Mouse (Mus musculus): ENCODE results near the gene Slc4a4. TPM values are rescaled to one million over a fixed set of nuclear protein-coding genes. Genes with fewer than 3 reads are reported as not detected.
A peak's percentile ranks its signal among the peaks of the same experiment; 100 is the strongest.

The Slc4a4 gene
- polyA plus RNA-seq (2015; fragmentation: Nextera tagmentation; extraction: Ambion mirVana), result 6.7 and 7.7 TPM in 2 replicates

- H3K4me3 ChIP-seq, result peak within 1 kb of the TSS; percentile 95
- peak; percentile 89 for ATAC-seq (replicated peaks)
- H3K27me3 ChIP-seq (replicated peaks), result peaks cover 13% of the 10 kb centered on the region; the same call in 1 of the 2 replicates
- WGBS, result under 1% methylated on average over 103 of the region's 119 CpGs
- peak within 1 kb of the TSS; percentile 47 for H3K9ac ChIP-seq
- H3K27ac ChIP-seq, result peak within 1 kb of the TSS; percentile 15; the same call in 1 of the 2 replicates
- no peaks in the 10 kb centered on the region for H3K36me3 ChIP-seq (replicated peaks)
- no peaks in the 10 kb centered on the region for H3K9me3 ChIP-seq
- H3K4me2 ChIP-seq, result peak within 1 kb of the TSS; percentile 97
- H3K4me1 ChIP-seq, result peaks cover 20% of the 10 kb centered on the region
Observed at GRCm38 (mm10) chr5:88886668-88887555, at the start of gene Slc4a4. Slc4a4 (plus strand) TSS chr5:88886818.

GRCm38 (mm10) chr5:88840080-88840798 lies 46.4 kb upstream of the Slc4a4 start:
- WGBS, result 82% methylated on average over 5 of the region's 5 CpGs
- Histone ChIP-seq H3K4me2 (no peak overlapping the region), H3K36me3 (replicated peaks) (no peaks in the 10 kb centered on the region), H3K4me1 (no peaks in the 10 kb centered on the region), H3K9ac (no peak overlapping the region), H3K27me3 (replicated peaks) (no peaks in the 10 kb centered on the region), H3K27ac (no peak overlapping the region), H3K9me3 (no peaks in the 10 kb centered on the region), H3K4me3 (no peak overlapping the region)
- no peak for ATAC-seq (replicated peaks)

GRCm38 (mm10) chr5:88857311-88857710 lies 29.3 kb upstream of the Slc4a4 start:
- Histone ChIP-seq H3K9me3 (no peaks in the 10 kb centered on the region), H3K27me3 (replicated peaks) (no peaks in the 10 kb centered on the region), H3K4me1 (no peaks in the 10 kb centered on the region), H3K4me3 (no peak overlapping the region), H3K27ac (no peak overlapping the region), H3K9ac (no peak overlapping the region), H3K36me3 (replicated peaks) (no peaks in the 10 kb centered on the region), H3K4me2 (no peak overlapping the region)
- 86% methylated on average over 3 of the region's 3 CpGs for WGBS
- ATAC-seq (replicated peaks), result no peak

GRCm38 (mm10) chr5:88857801-88858200 lies 28.8 kb upstream of the Slc4a4 start:
- H3K27me3 ChIP-seq (replicated peaks), result no peaks in the 10 kb centered on the region
- no peak for ATAC-seq (replicated peaks)
- WGBS, result 96% methylated on average over 4 of the region's 4 CpGs
- H3K4me2 ChIP-seq, result no peak overlapping the region
- H3K9me3 ChIP-seq, result no peaks in the 10 kb centered on the region
- H3K4me1 ChIP-seq, result no peaks in the 10 kb centered on the region
- no peaks in the 10 kb centered on the region for H3K36me3 ChIP-seq (replicated peaks)
- H3K4me3 ChIP-seq, result no peak overlapping the region
- no peak overlapping the region for H3K9ac ChIP-seq
- H3K27ac ChIP-seq, result no peak overlapping the region

- no peaks in the 10 kb centered on the region for H3K36me3 ChIP-seq (replicated peaks)
- 75% methylated on average over 4 of the region's 4 CpGs for WGBS
- H3K27ac ChIP-seq, result no peak overlapping the region
- H3K9ac ChIP-seq, result no peak overlapping the region
- no peak overlapping the region for H3K4me2 ChIP-seq
- H3K4me1 ChIP-seq, result no peaks in the 10 kb centered on the region
- ATAC-seq (replicated peaks), result no peak
- H3K27me3 ChIP-seq (replicated peaks), result no peaks in the 10 kb centered on the region
- H3K9me3 ChIP-seq, result no peaks in the 10 kb centered on the region
- no peak overlapping the region for H3K4me3 ChIP-seq
Observed at GRCm38 (mm10) chr5:88858226-88858625, 28.4 kb upstream of the Slc4a4 start.

GRCm38 (mm10) chr5:88862163-88862562 lies 24.5 kb upstream of the Slc4a4 start:
- Histone ChIP-seq H3K4me3 (no peak overlapping the region), H3K27me3 (replicated peaks) (no peaks in the 10 kb centered on the region), H3K36me3 (replicated peaks) (no peaks in the 10 kb centered on the region), H3K9ac (no peak overlapping the region), H3K27ac (no peak overlapping the region), H3K4me1 (no peaks in the 10 kb centered on the region), H3K4me2 (no peak overlapping the region), H3K9me3 (no peaks in the 10 kb centered on the region)
- 69% methylated on average over 3 of the region's 3 CpGs for WGBS
- no peak for ATAC-seq (replicated peaks)

- no peak overlapping the region for H3K4me3 ChIP-seq
- H3K36me3 ChIP-seq (replicated peaks), result no peaks in the 10 kb centered on the region
- 93% methylated on average over 2 of the region's 2 CpGs for WGBS
- ATAC-seq (replicated peaks), result no peak
- no peak overlapping the region for H3K9ac ChIP-seq
- no peaks in the 10 kb centered on the region for H3K27me3 ChIP-seq (replicated peaks)
- no peaks in the 10 kb centered on the region for H3K4me1 ChIP-seq
- H3K9me3 ChIP-seq, result no peaks in the 10 kb centered on the region
- no peak overlapping the region for H3K27ac ChIP-seq
- H3K4me2 ChIP-seq, result no peak overlapping the region
Observed at GRCm38 (mm10) chr5:88862794-88863193, 23.8 kb upstream of the Slc4a4 start.

GRCm38 (mm10) chr5:88884101-88884500 lies 2.5 kb upstream of the Slc4a4 start:
- Histone ChIP-seq H3K4me3 (no peak overlapping the region), H3K9me3 (no peaks in the 10 kb centered on the region), H3K27ac (no peak overlapping the region), H3K27me3 (replicated peaks) (peaks cover 13% of the 10 kb centered on the region; the same call in 1 of the 2 replicates), H3K36me3 (replicated peaks) (no peaks in the 10 kb centered on the region), H3K4me1 (peaks cover 20% of the 10 kb centered on the region), H3K4me2 (no peak overlapping the region), H3K9ac (no peak overlapping the region)
- 18% methylated on average over 3 of the region's 3 CpGs for WGBS
- no peak; the same call in 1 of the 2 replicates for ATAC-seq (replicated peaks)

- Histone ChIP-seq H3K36me3 (replicated peaks) (no peaks in the 10 kb centered on the region), H3K27me3 (replicated peaks) (peaks cover 13% of the 10 kb centered on the region; the same call in 1 of the 2 replicates), H3K4me3 (no peak overlapping the region), H3K4me1 (peaks cover 20% of the 10 kb centered on the region), H3K9ac (no peak overlapping the region), H3K4me2 (no peak overlapping the region), H3K9me3 (no peaks in the 10 kb centered on the region), H3K27ac (no peak overlapping the region)
- 70% methylated on average over 3 of the region's 3 CpGs for WGBS
- ATAC-seq (replicated peaks), result no peak
Observed at GRCm38 (mm10) chr5:88885503-88885902, 1.1 kb upstream of the Slc4a4 start.

- WGBS, result 53% methylated on average over 5 of the region's 5 CpGs
- ATAC-seq (replicated peaks), result no peak
- H3K4me2 ChIP-seq, result peak overlapping the region; percentile 97
Observed at GRCm38 (mm10) chr5:88885944-88886343, 674 bp upstream of the Slc4a4 start.

GRCm38 (mm10) chr5:88886349-88886667 lies 310 bp upstream of the Slc4a4 start:
- H3K9me3 ChIP-seq, result no peaks in the 10 kb centered on the region
- H3K27ac ChIP-seq, result no peak overlapping the region
- peaks cover 20% of the 10 kb centered on the region for H3K4me1 ChIP-seq
- peak overlapping the region; percentile 47 for H3K9ac ChIP-seq
- ATAC-seq (replicated peaks), result no peak
- peaks cover 13% of the 10 kb centered on the region; the same call in 1 of the 2 replicates for H3K27me3 ChIP-seq (replicated peaks)
- WGBS, result under 1% methylated on average over 13 of the region's 14 CpGs
- peak overlapping the region; percentile 95 for H3K4me3 ChIP-seq
- peak overlapping the region; percentile 97 for H3K4me2 ChIP-seq
- no peaks in the 10 kb centered on the region for H3K36me3 ChIP-seq (replicated peaks)

More at GRCm38 (mm10) chr5:88885944-88886343, 674 bp upstream of the Slc4a4 start:
- Histone ChIP-seq H3K9me3 (no peaks in the 10 kb centered on the region), H3K27ac (no peak overlapping the region), H3K4me1 (peaks cover 20% of the 10 kb centered on the region), H3K4me3 (peak overlapping the region; percentile 95; the same call in 1 of the 2 replicates), H3K27me3 (replicated peaks) (peaks cover 13% of the 10 kb centered on the region; the same call in 1 of the 2 replicates), H3K9ac (no peak overlapping the region), H3K36me3 (replicated peaks) (no peaks in the 10 kb centered on the region)

Data from midbrain, embryonic 15.5 days (tissue).